Mouse (Mus musculus) olfactory bulb, adult 2 months (tissue): ENCODE measurements around the gene Cpox.

Experiments
- CTCF ChIP-seq: fragments of 200-500 bp; IDR thresholded peaks from 2 replicates; pipeline ENCODE4 v1.5.1; 2012; ENCODE audit warnings: low read depth, mild to moderate bottlenecking, low read length, moderate library complexity; ENCODE audit not compliant: insufficient read depth
- POLR2A ChIP-seq: fragments of 200-500 bp; IDR thresholded peaks from 2 replicates; pipeline ENCODE4 v1.6.1; 2012; ENCODE audit warnings: mild to moderate bottlenecking, low read depth, low read length, moderate library complexity; ENCODE audit not compliant: insufficient read depth

DNA sequence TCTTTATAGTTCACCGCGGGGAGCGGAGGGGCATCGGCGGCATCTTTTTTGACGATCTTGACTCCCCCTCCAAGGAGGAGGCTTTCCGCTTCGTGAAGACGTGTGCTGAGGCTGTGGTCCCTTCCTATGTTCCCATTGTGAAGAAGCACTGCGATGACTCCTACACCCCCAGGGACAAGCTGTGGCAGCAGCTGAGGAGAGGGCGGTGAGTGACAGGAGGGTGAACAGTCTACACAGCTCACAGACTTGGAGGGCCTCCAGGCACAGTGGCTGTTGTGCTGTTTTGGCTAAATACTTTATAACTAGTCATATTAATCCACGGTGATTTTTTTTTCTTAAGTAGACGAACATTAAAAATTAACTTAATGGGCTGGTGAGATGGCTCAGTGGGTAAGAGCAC lies 5.2 kb downstream of the Cpox start:
- no peak for TF ChIP-seq CTCF
- TF ChIP-seq POLR2A = no peak
